Mouse (Mus musculus) C2C12 (cell line): ENCODE results near the gene Ly6g6d.

Experiments used
- CTCF ChIP-seq: IDR thresholded peaks from one replicate; pipeline ENCODE4 v1.5.1; 2011; ENCODE audit not compliant: control insufficient read depth, insufficient read depth, insufficient read length
- MAX ChIP-seq: IDR thresholded peaks from one replicate; pipeline ENCODE4 v1.6.1; 2011; ENCODE audit warnings: mild to moderate bottlenecking, control low read depth
- MYOD1 ChIP-seq: IDR thresholded peaks from one replicate; pipeline ENCODE4 v1.6.1; 2011; ENCODE audit warnings: low read depth; ENCODE audit not compliant: control insufficient read depth, insufficient read length
- MYOG ChIP-seq: IDR thresholded peaks from one replicate; pipeline ENCODE4 v1.6.1; 2011; ENCODE audit not compliant: control insufficient read depth, insufficient read length; ENCODE audit errors: extremely low read depth
- USF1 ChIP-seq: IDR thresholded peaks from one replicate; pipeline ENCODE4 v1.6.1; 2011; ENCODE audit warnings: low read depth, mild to moderate bottlenecking, control low read depth, moderate library complexity

GRCm38 (mm10) chr17:35049561-35050016 lies 28.3 kb downstream of the Ly6g6d start, which contains the start of gene Clic1:
- TF ChIP-seq MYOD1 = no peak
- TF ChIP-seq MAX = no peak
- no peak for TF ChIP-seq CTCF
- no peak for TF ChIP-seq USF1
- no peak for TF ChIP-seq MYOG
